Mouse (Mus musculus) midbrain, embryonic 16.5 days (tissue): ENCODE data around the gene Ndufb8. TPM values are rescaled to one million over a fixed set of nuclear protein-coding genes. Genes with fewer than 3 reads are reported as not detected.

Source experiments
- ATAC-seq: fragments of 200-750 bp; cut with Nextera tagmentation; 2 replicates; pipeline ENCODE4 v1.8.0; 2017; ENCODE audit warnings: moderate TSS enrichment
- H3K27ac ChIP-seq: fragments of 300-500 bp; sonication (generic); 2 replicates; pipeline ENCODE4 v1.5.1; 2014; ENCODE audit warnings: mild to moderate bottlenecking, low read length, mixed read lengths
- H3K27me3 ChIP-seq: fragments of 300-500 bp; sonication (generic); 2 replicates; pipeline ENCODE4 v1.6.1; 2014; ENCODE audit warnings: low read depth, low read length, mixed read lengths; ENCODE audit not compliant: control insufficient read depth, insufficient read depth
- H3K36me3 ChIP-seq: fragments of 300-500 bp; sonication (generic); 2 replicates; pipeline ENCODE4 v1.6.1; 2014; ENCODE audit warnings: mild to moderate bottlenecking, low read length, moderate library complexity, mixed read lengths; ENCODE audit not compliant: control insufficient read depth, insufficient read depth
- H3K4me1 ChIP-seq: fragments of 300-500 bp; sonication (generic); 2 replicates; pipeline ENCODE4 v1.6.1; 2014; ENCODE audit warnings: mild to moderate bottlenecking, low read length, mixed read lengths; ENCODE audit not compliant: control insufficient read depth, insufficient read depth
- H3K4me2 ChIP-seq: fragments of 300-500 bp; sonication (generic); 2 replicates; pipeline ENCODE4 v1.6.1; 2014; ENCODE audit warnings: mild to moderate bottlenecking, low read length, mixed read lengths
- H3K4me3 ChIP-seq: fragments of 300-500 bp; sonication (generic); 2 replicates; pipeline ENCODE4 v1.5.1; 2014; ENCODE audit warnings: low read depth, mild to moderate bottlenecking, low read length, moderate library complexity, mixed read lengths
- H3K9ac ChIP-seq: fragments of 300-500 bp; sonication (generic); 2 replicates; pipeline ENCODE4 v1.6.1; 2014; ENCODE audit warnings: low read depth, low read length, mixed read lengths
- H3K9me3 ChIP-seq: fragments of 300-500 bp; sonication (generic); replicated peaks from 2 replicates; pipeline ENCODE4 v1.6.1; 2014; ENCODE audit warnings: mild to moderate bottlenecking, low read length, mixed read lengths; ENCODE audit not compliant: control insufficient read depth, poor library complexity, severe bottlenecking
- WGBS: fragments of 180-500 bp; shearing (Covaris S2); extraction: QIAGEN DNeasy Blood & Tissue Kit; methylation state at CpG from one replicate; pipeline ENCODE4 v1.1.7; 2014; 5-methylcytosine and 5-hydroxymethylcytosine counted together
- polyA plus RNA-seq: library from polyadenylated mRNA; unstranded; fragments of >200 nt; fragmentation: Nextera tagmentation; extraction: Ambion mirVana; gene quantifications from 2 replicates; pipeline ENCODE4 v1.2.1, GENCODE M21; 2015

Gene Ndufb8
- polyA plus RNA-seq, 1 experiment from 2014 or later = 615 TPM

DNA sequence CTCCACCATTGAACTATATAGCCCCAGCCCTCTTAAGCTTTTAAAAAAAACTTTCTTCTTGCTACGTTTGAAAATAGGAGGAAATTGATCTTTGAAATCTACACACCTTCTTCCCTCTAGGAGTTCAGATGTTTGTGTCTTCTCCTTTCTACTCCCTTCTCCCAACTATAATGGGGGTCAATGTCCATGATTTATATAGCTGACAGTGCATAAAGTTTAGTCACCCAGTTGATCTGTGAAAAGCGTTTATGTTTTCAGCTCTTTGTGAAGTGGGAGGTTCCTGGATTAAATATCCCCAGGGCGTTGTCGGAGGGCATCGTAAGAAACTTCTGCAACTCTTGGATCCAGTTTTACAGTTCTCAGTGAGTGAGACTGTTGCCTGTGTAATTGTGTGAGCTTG, 55.0 kb downstream of the Ndufb8 start:
- no peak overlapping the region for H3K4me2 ChIP-seq
- ATAC-seq = no peak
- 39% methylated on average over 5 of the region's 5 CpGs for WGBS

DNA sequence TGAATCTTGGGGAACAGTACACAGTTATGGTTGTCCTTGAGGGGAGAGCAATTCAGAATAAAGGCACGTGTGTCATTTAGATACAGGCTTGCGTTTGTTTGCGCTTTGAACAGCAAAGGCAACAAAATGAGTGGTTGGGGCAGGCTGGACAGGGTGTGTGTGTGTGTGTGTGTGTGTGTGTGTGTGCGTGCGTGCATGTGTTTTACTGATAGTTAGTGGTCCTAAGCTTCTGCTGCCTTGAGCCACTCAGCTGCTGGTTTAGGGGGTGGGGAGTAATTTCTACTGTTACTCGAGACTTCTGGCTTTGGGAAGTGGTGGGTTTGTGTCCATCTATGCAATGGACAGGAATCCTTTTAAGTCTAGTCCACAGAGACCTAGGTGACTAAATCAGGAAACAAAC, 56.3 kb downstream of the Ndufb8 start:
- Histone ChIP-seq H3K4me1 (no peaks in the 10 kb centered on the region), H3K4me2 (no peak overlapping the region), H3K27me3 (peaks cover 86% of the 10 kb centered on the region), H3K9ac (no peak overlapping the region), H3K27ac (no peak overlapping the region), H3K9me3 (no peaks in the 10 kb centered on the region), H3K36me3 (no peaks in the 10 kb centered on the region), H3K4me3 (no peak overlapping the region)
- 56% methylated on average over 6 of the region's 6 CpGs for WGBS
- ATAC-seq = no peak

More for the DNA sequence above, 55.0 kb downstream of the Ndufb8 start:
- peaks cover 82% of the 10 kb centered on the region for H3K27me3 ChIP-seq
- no peak overlapping the region for H3K9ac ChIP-seq
- H3K4me1 ChIP-seq = no peaks in the 10 kb centered on the region
- H3K36me3 ChIP-seq = no peaks in the 10 kb centered on the region
- no peaks in the 10 kb centered on the region for H3K9me3 ChIP-seq
- H3K27ac ChIP-seq = no peak overlapping the region
- H3K4me3 ChIP-seq = no peak overlapping the region

Other genes starting within 250 kb of the Ndufb8 start
- 0.18 and 0.19 TPM in 2 replicates for gene Scd4, start 222.3 kb downstream of the Ndufb8 start, polyA plus RNA-seq
- gene Scd1, start 147.6 kb downstream of the Ndufb8 start, polyA plus RNA-seq = 7.1 and 8.9 TPM in 2 replicates
- gene Wnt8b, start 62.0 kb downstream of the Ndufb8 start, polyA plus RNA-seq = 1.2 and 2.1 TPM in 2 replicates
- 0.15 and 0.32 TPM in 2 replicates for gene Sec31b, start 9.6 kb downstream of the Ndufb8 start, polyA plus RNA-seq
- not detected in 2 replicates for gene Gm20538, start 2.6 kb downstream of the Ndufb8 start, polyA plus RNA-seq
- gene Hif1an, start 7.4 kb upstream of the Ndufb8 start, polyA plus RNA-seq = 25.2 and 28.6 TPM in 2 replicates
- gene Pax2, start 200.6 kb upstream of the Ndufb8 start, polyA plus RNA-seq = 0.33 and 0.41 TPM in 2 replicates